Comparison of ENCODE assay signal across 1 mouse cellular context in genomic region chr10:75667911-75668270, GRCm38 (mm10).
TF ChIP-seq lines count a peak whose summit lies in the region.

No protein-coding gene starts in this region.

TF ChIP-seq in MEL, 35 proteins besides CTCF, POLR2A, EP300 and RAD21 (continued from another document):
- no peak for TF ChIP-seq MXI1 (IDR thresholded peaks at IDR 0.05; ENCODE audit: low read depth, low read length)
